Mouse (Mus musculus): ENCODE data around the gene Adprm. TPM values are rescaled to one million over a fixed set of nuclear protein-coding genes. Genes with fewer than 3 reads are reported as not detected.

Gene Adprm
- total and polyA plus RNA-seq, 2 experiments, result 14.0 to 36.5 TPM

- WGBS, result 59% methylated on average over 14 of the region's 14 CpGs
- no peaks in the 10 kb centered on the region for H3K4me1 ChIP-seq (ENCODE audit: control insufficient read depth, insufficient read depth, low read length)
- H3K79me2 ChIP-seq (ENCODE audit: control insufficient read depth, insufficient read depth, low read length), result no peaks in the 10 kb centered on the region
- peak; percentile 61 for DNase-seq (ENCODE audit: extremely low read depth, low read depth, low spot score)
- H3K9ac ChIP-seq (ENCODE audit: low read depth, low read length), result no peak overlapping the region
- no peak overlapping the region for H3K27ac ChIP-seq (replicated peaks; ENCODE audit: insufficient read depth, low read depth, low read length)
- TF ChIP-seq CTCF (IDR thresholded peaks at IDR 0.05; ENCODE audit: low read depth, low read length) (no peak), POLR2A (IDR thresholded peaks at IDR 0.05; ENCODE audit: extremely low read depth, insufficient read depth, low read length) (no peak)
- no peak overlapping the region for H3K4me3 ChIP-seq (ENCODE audit: insufficient read depth, low read depth, low read length)
- no peaks in the 10 kb centered on the region for H3K36me3 ChIP-seq (ENCODE audit: control insufficient read depth, insufficient read depth, low read length)
- H3K27me3 ChIP-seq (ENCODE audit: control insufficient read depth, insufficient read depth, low read length), result no peaks in the 10 kb centered on the region
Measured at GRCm38 (mm10) chr11:66998467-66999403, 53.7 kb downstream of the Adprm start.

DNA sequence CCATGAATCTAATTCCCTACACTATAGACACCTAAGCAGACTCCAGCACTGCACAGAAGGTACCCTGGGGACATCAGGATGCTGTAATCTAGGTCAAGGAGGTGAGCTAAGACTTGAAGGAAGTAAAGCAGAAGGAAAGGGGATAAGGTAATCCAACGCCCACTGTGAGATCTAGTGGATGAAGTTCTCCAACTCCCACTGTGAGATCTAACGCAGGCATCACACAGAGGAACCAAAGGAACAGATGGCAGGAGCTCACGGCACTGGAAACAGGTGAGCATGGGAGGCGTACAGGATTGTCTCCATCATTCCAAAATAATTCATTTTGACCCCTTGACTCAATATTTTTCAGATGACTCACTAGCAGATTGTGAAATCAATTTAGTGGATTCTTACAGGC lies 55.9 kb downstream of the Adprm start:
- DNase-seq (ENCODE audit: extremely low read depth, low read depth, low spot score), result no peak
- Histone ChIP-seq H3K27me3 (ENCODE audit: control insufficient read depth, insufficient read depth, low read length) (no peaks in the 10 kb centered on the region), H3K27ac (replicated peaks; ENCODE audit: insufficient read depth, low read depth, low read length) (no peak overlapping the region), H3K79me2 (ENCODE audit: control insufficient read depth, insufficient read depth, low read length) (no peaks in the 10 kb centered on the region), H3K4me1 (ENCODE audit: control insufficient read depth, insufficient read depth, low read length) (no peaks in the 10 kb centered on the region), H3K9ac (ENCODE audit: low read depth, low read length) (no peak overlapping the region), H3K4me3 (ENCODE audit: insufficient read depth, low read depth, low read length) (no peak overlapping the region), H3K36me3 (ENCODE audit: control insufficient read depth, insufficient read depth, low read length) (no peaks in the 10 kb centered on the region)
- WGBS, result 89% methylated on average over 4 of the region's 4 CpGs
- TF ChIP-seq POLR2A (IDR thresholded peaks at IDR 0.05; ENCODE audit: extremely low read depth, insufficient read depth, low read length) (no peak), CTCF (IDR thresholded peaks at IDR 0.05; ENCODE audit: low read depth, low read length) (no peak)

DNA sequence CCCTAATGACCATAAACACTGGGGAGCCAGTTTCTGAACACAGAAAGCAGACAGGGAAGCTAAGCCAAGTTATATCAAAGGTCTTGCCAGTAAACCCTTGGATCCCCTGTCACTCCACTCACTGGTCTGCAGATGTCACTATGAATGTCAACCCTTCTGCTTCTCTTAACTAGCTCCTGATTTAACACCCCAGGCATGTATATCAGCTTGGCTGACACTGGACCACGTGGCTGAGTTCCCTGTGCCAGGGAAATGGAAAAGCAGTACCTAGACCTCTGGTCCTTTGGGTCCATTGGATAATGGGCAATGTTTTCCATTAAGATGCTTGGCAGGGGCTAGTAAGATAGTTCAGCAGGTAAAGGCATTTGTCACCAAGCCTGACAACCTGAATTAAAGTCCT lies 58.7 kb downstream of the Adprm start:
- WGBS, result 23% methylated on average over 1 of the region's 1 CpGs
- no peak overlapping the region for H3K27ac ChIP-seq (replicated peaks; ENCODE audit: insufficient read depth, low read depth, low read length)
- H3K27me3 ChIP-seq (ENCODE audit: control insufficient read depth, insufficient read depth, low read length), result no peaks in the 10 kb centered on the region
- no peaks in the 10 kb centered on the region for H3K4me1 ChIP-seq (ENCODE audit: control insufficient read depth, insufficient read depth, low read length)
- H3K4me3 ChIP-seq (ENCODE audit: insufficient read depth, low read depth, low read length), result no peak overlapping the region
- no peak overlapping the region for H3K9ac ChIP-seq (ENCODE audit: low read depth, low read length)
- H3K79me2 ChIP-seq (ENCODE audit: control insufficient read depth, insufficient read depth, low read length), result no peaks in the 10 kb centered on the region
- H3K36me3 ChIP-seq (ENCODE audit: control insufficient read depth, insufficient read depth, low read length), result no peaks in the 10 kb centered on the region
- DNase-seq (ENCODE audit: extremely low read depth, low read depth, low spot score), result no peak
- TF ChIP-seq CTCF (IDR thresholded peaks at IDR 0.05; ENCODE audit: low read depth, low read length) (no peak), POLR2A (IDR thresholded peaks at IDR 0.05; ENCODE audit: extremely low read depth, insufficient read depth, low read length) (no peak)

- no peak overlapping the region for H3K4me3 ChIP-seq (ENCODE audit: insufficient read depth, low read depth, low read length)
- no peaks in the 10 kb centered on the region for H3K79me2 ChIP-seq (ENCODE audit: control insufficient read depth, insufficient read depth, low read length)
- TF ChIP-seq CTCF (IDR thresholded peaks at IDR 0.05; ENCODE audit: low read depth, low read length), result no peak
- no peak for TF ChIP-seq POLR2A (IDR thresholded peaks at IDR 0.05; ENCODE audit: extremely low read depth, insufficient read depth, low read length)
- 86% methylated on average over 2 of the region's 2 CpGs for WGBS
- H3K9ac ChIP-seq (ENCODE audit: low read depth, low read length), result no peak overlapping the region
- H3K27me3 ChIP-seq (ENCODE audit: control insufficient read depth, insufficient read depth, low read length), result no peaks in the 10 kb centered on the region
- no peaks in the 10 kb centered on the region for H3K36me3 ChIP-seq (ENCODE audit: control insufficient read depth, insufficient read depth, low read length)
- no peak overlapping the region for H3K27ac ChIP-seq (replicated peaks; ENCODE audit: insufficient read depth, low read depth, low read length)
- H3K4me1 ChIP-seq (ENCODE audit: control insufficient read depth, insufficient read depth, low read length), result no peaks in the 10 kb centered on the region
- no peak for DNase-seq (ENCODE audit: extremely low read depth, low read depth, low spot score)
Measured at GRCm38 (mm10) chr11:66992150-66992549, 60.2 kb downstream of the Adprm start.

Other genes starting within 250 kb of the Adprm start
- gene Pirt, start 140.6 kb downstream of the Adprm start, total RNA-seq (2014; rRNA removed), result not detected in 2 replicates
- not detected in 2 replicates for gene Pirt, start 140.6 kb downstream of the Adprm start, polyA plus RNA-seq (2012; rRNA removed)
- not detected in 2 replicates for gene Tmem238l, start 96.0 kb downstream of the Adprm start, total RNA-seq (2014; rRNA removed)
- gene Tmem238l, start 96.0 kb downstream of the Adprm start, polyA plus RNA-seq (2012; rRNA removed), result not detected in 2 replicates
- 6.6 and 8.7 TPM in 2 replicates for gene Tmem220, start 27.4 kb downstream of the Adprm start, total RNA-seq (2014; rRNA removed)
- 9.5 and 9.9 TPM in 2 replicates for gene Tmem220, start 27.4 kb downstream of the Adprm start, polyA plus RNA-seq (2012; rRNA removed)
- 10.5 and 11.5 TPM in 2 replicates for gene Sco1, start 76 bp upstream of the Adprm start, total RNA-seq (2014; rRNA removed)
- 4.8 and 5.5 TPM in 2 replicates for gene Sco1, start 76 bp upstream of the Adprm start, polyA plus RNA-seq (2012; rRNA removed)
- not detected in 2 replicates for gene Myh3, start 25.7 kb upstream of the Adprm start, total RNA-seq (2014; rRNA removed)
- not detected in 2 replicates for gene Myh3, start 25.7 kb upstream of the Adprm start, polyA plus RNA-seq (2012; rRNA removed)
- gene Myh2, start 118.4 kb upstream of the Adprm start, total RNA-seq (2014; rRNA removed), result 3.0 TPM in 1 of 2 replicates, not detected in the other
- gene Myh2, start 118.4 kb upstream of the Adprm start, polyA plus RNA-seq (2012; rRNA removed), result not detected in 2 replicates
- gene Myh1, start 147.5 kb upstream of the Adprm start, total RNA-seq (2014; rRNA removed), result 3.2 TPM in 1 of 2 replicates, not detected in the other
- not detected in 2 replicates for gene Myh1, start 147.5 kb upstream of the Adprm start, polyA plus RNA-seq (2012; rRNA removed)
- 1.9 TPM in 1 of 2 replicates, not detected in the other for gene Myh4, start 185.4 kb upstream of the Adprm start, total RNA-seq (2014; rRNA removed)
- not detected in 2 replicates for gene Myh4, start 185.4 kb upstream of the Adprm start, polyA plus RNA-seq (2012; rRNA removed)
- not detected in 2 replicates for gene Myh8, start 224.5 kb upstream of the Adprm start, total RNA-seq (2014; rRNA removed)
- not detected in 2 replicates for gene Myh8, start 224.5 kb upstream of the Adprm start, polyA plus RNA-seq (2012; rRNA removed)